Mouse (Mus musculus) E14TG2a.4 (cell line): Measurements from ENCODE around the gene Nipsnap3a.

Experiments
- CTCF ChIP-seq: conservative IDR thresholded peaks from 2 replicates; pipeline ENCODE4 v1.5.1; 2014; ENCODE audit warnings: low read length
- NANOG ChIP-seq: IDR thresholded peaks from 2 replicates; pipeline ENCODE4 v1.6.1; 2014; ENCODE audit warnings: borderline replicate concordance, low read length, mixed read lengths

- TF ChIP-seq CTCF (no peak), NANOG (no peak)
Measured at GRCm38 (mm10) chr4:53009871-53010270, 20.8 kb downstream of the Nipsnap3a start.
